Mouse (Mus musculus) gastrocnemius, postnatal 4 days (tissue): Measurements from ENCODE around the gene Tubb2a. TPM values are rescaled to one million over a fixed set of nuclear protein-coding genes. Genes with fewer than 3 reads are reported as not detected.
"Not testable (repeated sequence)": the region's sequence is repeated elsewhere in the genome, so short reads cannot be mapped to it uniquely, and the experiment has no call there.

Experiments
- DNase-seq, 2 experiments: peaks; one replicate each; pipeline ENCODE4 v3.0.0; 2021 to 2022; ENCODE audit warnings: low spot score in 2 of 2, mixed read lengths in 2 of 2
- total RNA-seq, 2 experiments: library from RNA; stranded (reverse); gene quantifications; 2 replicates each; pipeline ENCODE4 v1.2.3; 2021

Tubb2a gene
- total RNA-seq, 2 experiments from 2014 or later = 99.9 to 117 TPM

- no peak for DNase-seq
Measured at GRCm38 (mm10) chr13:34095542-34096435, 18.0 kb upstream of the Tubb2a start.

- no peak for DNase-seq
Measured at GRCm38 (mm10) chr13:34089358-34089757, 11.6 kb upstream of the Tubb2a start.

GRCm38 (mm10) chr13:34088871-34089288, 11.1 kb upstream of the Tubb2a start:
- DNase-seq = no peak

- not testable (repeated sequence) for DNase-seq
Measured at GRCm38 (mm10) chr13:34088201-34088649, 10.4 kb upstream of the Tubb2a start.

GRCm38 (mm10) chr13:34087052-34087812, 9.4 kb upstream of the Tubb2a start:
- no peak for DNase-seq

GRCm38 (mm10) chr13:34084026-34084750, 6.4 kb upstream of the Tubb2a start:
- peak in 1 of 2 experiments; percentile 32 for DNase-seq

- DNase-seq = no peak
Measured at GRCm38 (mm10) chr13:34081926-34082325, 4.1 kb upstream of the Tubb2a start.

GRCm38 (mm10) chr13:34079801-34080200, 2.0 kb upstream of the Tubb2a start:
- DNase-seq = no peak

GRCm38 (mm10) chr13:34078500-34079280, 883 bp upstream of the Tubb2a start:
- no peak for DNase-seq

GRCm38 (mm10) chr13:34076561-34077491, 981 bp downstream of the Tubb2a start:
- peak in 1 of 2 experiments; percentile 25 for DNase-seq

GRCm38 (mm10) chr13:34075893-34076292, 1.9 kb downstream of the Tubb2a start:
- DNase-seq = not testable (repeated sequence)

GRCm38 (mm10) chr13:34074441-34074840, 3.4 kb downstream of the Tubb2a start:
- not testable (repeated sequence) for DNase-seq

GRCm38 (mm10) chr13:34072847-34073246, 5.0 kb downstream of the Tubb2a start:
- no peak for DNase-seq

- DNase-seq = no peak
Measured at GRCm38 (mm10) chr13:34071836-34072235, 6.0 kb downstream of the Tubb2a start.

GRCm38 (mm10) chr13:34070296-34070695, 7.5 kb downstream of the Tubb2a start:
- DNase-seq = no peak

- peak in 1 of 2 experiments; percentile 29 for DNase-seq
Measured at GRCm38 (mm10) chr13:34066351-34066750, 11.5 kb downstream of the Tubb2a start.

- DNase-seq = no peak
Measured at GRCm38 (mm10) chr13:34062466-34062865, 15.3 kb downstream of the Tubb2a start.

GRCm38 (mm10) chr13:34060061-34060460, 17.7 kb downstream of the Tubb2a start:
- DNase-seq = no peak

GRCm38 (mm10) chr13:34057252-34057651, 20.6 kb downstream of the Tubb2a start:
- DNase-seq = no peak
